Mouse (Mus musculus) liver, embryonic 14.5 days (tissue): ENCODE results near the gene Midn. TPM values are rescaled to one million over a fixed set of nuclear protein-coding genes. Genes with fewer than 3 reads are reported as not detected.
A peak's percentile ranks its signal among the peaks of the same experiment; 100 is the strongest.
"Not testable (repeated sequence)": the region's sequence is repeated elsewhere in the genome, so short reads cannot be mapped to it uniquely, and the experiment has no call there.

Experiments
- ATAC-seq: fragments of 200-750 bp; cut with Nextera tagmentation; 2 replicates; pipeline ENCODE4 v1.8.0; 2017; ENCODE audit warnings: moderate number of reproducible peaks, mild to moderate bottlenecking, moderate library complexity; ENCODE audit not compliant: insufficient read depth
- DNase-seq, 3 experiments: peaks; one replicate each; pipeline ENCODE4 v3.0.0-alpha.2; 2012 to 2013; ENCODE audit warnings: low read depth in 3 of 3, low spot score in 3 of 3
- H3K27ac ChIP-seq: fragments of 300-500 bp; sonication (generic); 2 replicates; pipeline ENCODE4 v1.5.1; 2014; ENCODE audit warnings: moderate library complexity, mild to moderate bottlenecking, control low read depth, inconsistent platforms
- H3K27me3 ChIP-seq: fragments of 300-500 bp; sonication (generic); 2 replicates; pipeline ENCODE4 v1.6.1; 2014; ENCODE audit warnings: mild to moderate bottlenecking, low read length, moderate library complexity; ENCODE audit not compliant: control insufficient read depth, insufficient read depth
- H3K36me3 ChIP-seq: fragments of 300-500 bp; sonication (generic); replicated peaks from 2 replicates; pipeline ENCODE4 v1.6.1; 2014; ENCODE audit warnings: low read depth; ENCODE audit not compliant: control insufficient read depth, insufficient read depth
- H3K4me1 ChIP-seq, 2 experiments: fragments of 200-500 bp in 1 of 2; fragments of 300-500 bp in 1 of 2; sonication (generic) in 1 of 2; replicated peaks; 2 replicates each; pipeline ENCODE4 v1.6.1; 2012 to 2014; ENCODE audit warnings: antibody characterized with exemption in 1 of 2, inconsistent platforms in 1 of 2, low read length in 1 of 2; ENCODE audit not compliant: control insufficient read depth in 2 of 2, insufficient read depth in 2 of 2
- H3K4me2 ChIP-seq: fragments of 300-500 bp; sonication (generic); 2 replicates; pipeline ENCODE4 v1.6.1; 2014; ENCODE audit warnings: low read depth, mild to moderate bottlenecking, control low read depth, moderate library complexity
- H3K4me3 ChIP-seq, 2 experiments: fragments of 200-500 bp in 1 of 2; fragments of 300-500 bp in 1 of 2; sonication (generic) in 1 of 2; 2 replicates each; pipeline ENCODE4 v1.5.1; 2012 to 2014; ENCODE audit warnings: low read depth in 2 of 2, low read length in 2 of 2, mild to moderate bottlenecking in 2 of 2, control low read depth in 1 of 2, inconsistent platforms in 1 of 2, moderate library complexity in 1 of 2; ENCODE audit not compliant: insufficient read depth in 1 of 2
- H3K9ac ChIP-seq: fragments of 300-500 bp; sonication (generic); replicated peaks from 2 replicates; pipeline ENCODE4 v1.6.1; 2014; ENCODE audit warnings: mild to moderate bottlenecking, control low read depth, moderate library complexity
- H3K9me3 ChIP-seq: fragments of 300-500 bp; sonication (generic); 2 replicates; pipeline ENCODE4 v1.6.1; 2016; ENCODE audit warnings: low read length, mixed read lengths; ENCODE audit not compliant: control insufficient read depth
- CTCF ChIP-seq: IDR thresholded peaks from 2 replicates; pipeline ENCODE4 v1.5.1; 2016; ENCODE audit warnings: antibody characterized with exemption, low read depth, control low read depth
- EP300 ChIP-seq: IDR thresholded peaks from 2 replicates; pipeline ENCODE4 v1.6.1; 2016; ENCODE audit warnings: antibody characterized with exemption, low read depth
- WGBS: fragments of 180-500 bp; shearing (Covaris S2); extraction: QIAGEN DNeasy Blood & Tissue Kit; methylation state at CpG from one replicate; pipeline ENCODE4 v1.1.7; 2014; ENCODE audit not compliant: insufficient replicate concordance; 5-methylcytosine and 5-hydroxymethylcytosine counted together
- polyA plus RNA-seq, 2 experiments: library from polyadenylated mRNA; depleted of rRNA in 1 of 2; stranded (reverse) in 1 of 2; unstranded in 1 of 2; fragments of >200 nt; fragmentation: Nextera tagmentation in 1 of 2; extraction: Ambion mirVana in 1 of 2; gene quantifications; 2 replicates each; pipeline versions ENCODE4 v1.2.1 to v1.2.3; 2012 to 2014

Midn gene
- polyA plus RNA-seq, 2 experiments: 5.1 to 9.1 TPM

DNA sequence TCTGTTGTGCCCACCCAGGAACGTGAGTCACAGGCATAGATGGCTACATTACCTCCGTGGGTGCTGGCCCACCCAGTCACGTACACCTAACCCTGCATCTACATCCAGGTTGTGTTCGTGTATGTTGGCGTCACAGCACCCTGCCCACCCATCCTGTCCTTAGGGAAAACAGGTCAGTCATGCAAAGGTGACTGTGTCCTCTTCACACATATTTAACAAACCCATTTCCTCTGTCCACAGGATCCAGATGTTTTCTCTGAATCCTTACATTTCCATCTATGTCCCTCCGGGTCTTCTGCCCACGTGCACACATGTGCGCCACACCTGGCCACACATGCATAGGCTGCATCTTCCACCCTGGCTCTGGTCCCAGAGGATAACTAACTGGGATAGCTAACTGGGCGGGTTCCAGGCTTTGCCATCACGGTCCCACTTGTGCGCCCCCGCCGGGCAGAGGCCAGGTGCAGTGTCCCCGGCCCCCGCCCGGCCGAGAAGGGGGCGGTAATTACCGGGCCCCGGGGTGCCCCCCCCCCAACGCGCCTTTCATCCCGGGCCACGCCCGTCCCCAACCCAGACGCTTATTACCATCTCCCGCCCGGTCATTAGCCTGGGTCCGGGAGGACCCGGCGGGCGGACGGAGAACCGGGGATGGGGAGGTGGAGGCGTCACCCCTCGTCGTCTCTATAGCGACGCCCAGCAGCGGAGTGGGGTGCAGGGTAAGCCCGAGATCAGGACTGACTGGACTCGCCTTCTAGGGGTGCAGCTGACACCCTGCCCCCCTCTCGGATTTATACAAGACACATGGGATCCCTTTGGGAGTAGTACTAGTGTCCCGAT, 16.3 kb downstream of the Midn start:
- no peaks in the 10 kb centered on the region for H3K36me3 ChIP-seq
- H3K4me2 ChIP-seq: peak overlapping the region; percentile 66
- H3K27me3 ChIP-seq: no peaks in the 10 kb centered on the region
- DNase-seq (no peak), ATAC-seq (no peak)
- H3K27ac ChIP-seq: no peak overlapping the region
- no peak for TF ChIP-seq EP300
- no peak for TF ChIP-seq CTCF
- peak overlapping the region; percentile 34 for H3K9ac ChIP-seq
- 13% methylated on average over 43 of the region's 44 CpGs for WGBS
- no peaks in the 10 kb centered on the region for H3K9me3 ChIP-seq
- peak overlapping the region; percentile 49 to 56 for H3K4me3 ChIP-seq
- peaks cover 47 to 54% of the 10 kb centered on the region in 2 experiments for H3K4me1 ChIP-seq

DNA sequence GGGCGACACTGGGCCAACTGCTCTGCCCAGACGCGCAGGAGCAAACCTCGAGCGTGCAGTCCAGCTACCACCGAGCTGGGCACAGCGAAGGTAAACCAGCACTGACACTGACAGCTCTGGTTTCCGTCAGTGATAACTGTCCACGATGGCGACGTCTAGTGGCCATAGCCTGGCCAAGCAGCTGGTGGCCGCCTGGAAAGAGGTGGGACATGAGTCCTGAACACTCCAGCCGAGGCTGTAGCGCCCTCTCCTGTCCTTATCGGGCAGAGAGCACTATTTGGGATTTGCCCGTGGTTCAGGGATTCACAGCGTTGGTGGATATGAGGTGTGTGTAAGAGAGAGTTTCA, 16.9 kb downstream of the Midn start:
- Histone ChIP-seq H3K27ac (no peak overlapping the region), H3K9me3 (no peaks in the 10 kb centered on the region), H3K9ac (peak overlapping the region; percentile 34), H3K4me2 (peak overlapping the region; percentile 66), H3K27me3 (no peaks in the 10 kb centered on the region), H3K4me3 (peak overlapping the region; percentile 49 to 56), H3K36me3 (peaks cover 1% of the 10 kb centered on the region), H3K4me1 (peaks cover 45 to 52% of the 10 kb centered on the region in 2 experiments)
- WGBS: under 1% methylated on average over 17 of the region's 17 CpGs
- 0 out of 2 replicates have a peak, but pooled peaks have one; percentile 28 for TF ChIP-seq EP300
- TF ChIP-seq CTCF: peak; percentile 100
- DNase-seq (peak; percentile 89 to 94 (median 90)), ATAC-seq (peak; percentile 46)

DNA sequence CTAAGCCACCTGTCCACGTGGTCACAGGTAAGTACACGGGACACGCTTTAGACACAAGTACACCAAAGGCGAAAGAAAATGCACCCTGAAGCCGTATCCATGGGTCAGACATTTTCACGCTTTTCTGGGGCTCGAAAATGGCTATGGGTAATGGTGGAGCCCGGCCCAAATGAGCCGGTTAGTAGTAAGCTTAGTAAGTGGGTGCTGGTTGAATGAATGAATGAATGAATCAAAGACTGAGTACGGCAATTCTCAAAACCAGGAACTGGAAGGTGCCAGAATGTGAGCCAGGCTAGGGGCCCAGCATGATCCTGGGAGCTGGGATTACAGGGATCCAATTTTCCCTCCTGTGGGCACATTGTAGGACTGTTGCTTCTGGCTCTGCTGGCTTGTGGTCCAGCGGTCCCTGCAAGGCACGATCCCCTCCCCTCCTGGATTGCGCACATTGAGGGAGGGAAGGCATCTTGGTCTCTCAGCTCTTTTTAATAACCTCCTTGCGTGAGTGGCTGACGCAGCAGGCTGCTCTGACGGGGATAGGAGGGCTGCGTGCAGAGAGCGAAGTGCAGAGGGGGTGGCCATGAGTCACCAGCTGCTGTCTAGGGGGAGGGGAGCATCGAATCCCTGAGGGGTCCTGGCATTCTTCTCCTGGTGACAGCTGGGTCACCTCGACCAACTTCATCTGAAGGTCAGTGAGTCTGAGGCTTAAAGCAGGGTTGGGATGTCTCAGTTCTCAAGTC, 17.5 kb downstream of the Midn start, which contains the start of gene Cirbp:
Cirbp (plus strand) TSS at position 594 of the 737 bp plus-strand sequence.
- ATAC-seq (no peak), DNase-seq (no peak)
- Histone ChIP-seq H3K9ac (peak within 1 kb of the TSS; percentile 34), H3K27ac (peak within 1 kb of the TSS; percentile 79), H3K4me3 (peak within 1 kb of the TSS; percentile 49 to 56), H3K4me2 (peak within 1 kb of the TSS; percentile 85), H3K27me3 (no peaks in the 10 kb centered on the region), H3K9me3 (no peaks in the 10 kb centered on the region), H3K36me3 (peaks cover 7% of the 10 kb centered on the region), H3K4me1 (peaks cover 40 to 46% of the 10 kb centered on the region in 2 experiments)
- TF ChIP-seq CTCF: no peak
- no peak for TF ChIP-seq EP300
- WGBS: 34% methylated on average over 20 of the region's 20 CpGs

DNA sequence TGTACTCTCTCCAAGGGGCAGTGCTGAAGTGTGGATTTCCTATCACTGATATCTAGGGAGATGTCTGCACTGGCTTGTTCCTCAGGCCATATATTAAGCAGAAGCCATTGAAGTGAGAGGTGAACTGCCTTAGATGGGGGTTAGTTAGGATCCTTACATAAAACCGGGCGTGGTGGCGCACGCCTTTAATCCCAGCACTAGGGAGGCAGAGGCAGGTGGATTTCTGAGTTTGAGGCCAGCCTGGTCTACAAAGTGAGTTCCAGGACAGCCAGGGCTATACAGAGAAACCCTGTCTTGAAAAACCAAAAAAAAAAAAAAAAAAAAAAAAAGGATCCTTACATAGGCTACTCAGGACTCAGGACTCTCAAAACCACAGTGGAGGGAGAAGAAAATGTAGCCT, 18.1 kb downstream of the Midn start:
- Histone ChIP-seq H3K36me3 (peaks cover 13% of the 10 kb centered on the region), H3K4me1 (peaks cover 34 to 41% of the 10 kb centered on the region in 2 experiments)
- H3K9ac ChIP-seq, H3K27me3 ChIP-seq, H3K9me3 ChIP-seq, H3K4me2 ChIP-seq, H3K4me3 ChIP-seq, H3K27ac ChIP-seq, DNase-seq, ATAC-seq: not testable (repeated sequence)
- WGBS: 82% methylated on average over 4 of the region's 4 CpGs
